Mouse (Mus musculus): ENCODE results near the gene Hnrnpa0. TPM values are rescaled to one million over a fixed set of nuclear protein-coding genes. Genes with fewer than 3 reads are reported as not detected.
A peak's percentile ranks its signal among the peaks of the same experiment; 100 is the strongest.

Gene Hnrnpa0
- polyA plus RNA-seq, 1 experiment from 2014 or later = 56.4 TPM

- Histone ChIP-seq H3K4me3 (replicated peaks) (peak overlapping the region; percentile 56), H3K4me1 (replicated peaks) (peaks cover 34% of the 10 kb centered on the region), H3K9me3 (no peaks in the 10 kb centered on the region), H3K27me3 (no peaks in the 10 kb centered on the region), H3K4me2 (peak overlapping the region; percentile 83), H3K9ac (replicated peaks) (peak overlapping the region; percentile 70), H3K36me3 (no peaks in the 10 kb centered on the region), H3K27ac (peak overlapping the region; percentile 88)
- ATAC-seq (ENCODE audit: insufficient number of reproducible peaks, insufficient read depth, low FRiP score, low TSS enrichment, low read depth) = no peak
- WGBS = 19% methylated on average over 11 of the region's 11 CpGs
Measured at GRCm38 (mm10) chr13:58112601-58113041, 15.7 kb downstream of the Hnrnpa0 start.

GRCm38 (mm10) chr13:58112191-58112590 is 16.2 kb downstream of the Hnrnpa0 start:
- WGBS = 64% methylated on average over 10 of the region's 10 CpGs
- peak overlapping the region; percentile 83 for H3K4me2 ChIP-seq
- no peaks in the 10 kb centered on the region for H3K36me3 ChIP-seq
- H3K4me3 ChIP-seq (replicated peaks) = peak overlapping the region; percentile 56
- peak overlapping the region; percentile 70 for H3K9ac ChIP-seq (replicated peaks)
- H3K27me3 ChIP-seq = no peaks in the 10 kb centered on the region
- H3K4me1 ChIP-seq (replicated peaks) = peaks cover 34% of the 10 kb centered on the region
- H3K9me3 ChIP-seq = no peaks in the 10 kb centered on the region
- ATAC-seq (ENCODE audit: insufficient number of reproducible peaks, insufficient read depth, low FRiP score, low TSS enrichment, low read depth) = no peak
- H3K27ac ChIP-seq = no peak overlapping the region

GRCm38 (mm10) chr13:58111306-58111705 is 17.1 kb downstream of the Hnrnpa0 start:
- no peak for ATAC-seq (ENCODE audit: insufficient number of reproducible peaks, insufficient read depth, low FRiP score, low TSS enrichment, low read depth)
- H3K9ac ChIP-seq (replicated peaks) = 0 out of 2 replicates have a peak overlapping the region, but pooled peaks have one; percentile 70
- peaks cover 34% of the 10 kb centered on the region for H3K4me1 ChIP-seq (replicated peaks)
- H3K9me3 ChIP-seq = no peaks in the 10 kb centered on the region
- H3K27me3 ChIP-seq = no peaks in the 10 kb centered on the region
- no peak overlapping the region for H3K27ac ChIP-seq
- 90% methylated on average over 6 of the region's 6 CpGs for WGBS
- H3K4me2 ChIP-seq = peak overlapping the region; percentile 83
- H3K36me3 ChIP-seq = no peaks in the 10 kb centered on the region
- no peak overlapping the region for H3K4me3 ChIP-seq (replicated peaks)

- WGBS = 51% methylated on average over 8 of the region's 8 CpGs
- Histone ChIP-seq H3K9me3 (no peaks in the 10 kb centered on the region), H3K27ac (no peak overlapping the region), H3K36me3 (peaks cover 25% of the 10 kb centered on the region; the same call in 1 of the 2 replicates), H3K4me3 (replicated peaks) (no peak overlapping the region), H3K9ac (replicated peaks) (no peak overlapping the region), H3K4me2 (no peak overlapping the region), H3K27me3 (no peaks in the 10 kb centered on the region), H3K4me1 (replicated peaks) (0 out of 2 replicates have a peak, but pooled peaks cover 5% of the 10 kb centered on the region)
- ATAC-seq (ENCODE audit: insufficient number of reproducible peaks, insufficient read depth, low FRiP score, low TSS enrichment, low read depth) = no peak
Measured at GRCm38 (mm10) chr13:58090643-58091042, 37.7 kb downstream of the Hnrnpa0 start.

- no peak overlapping the region for H3K4me3 ChIP-seq (replicated peaks)
- no peak overlapping the region for H3K9ac ChIP-seq (replicated peaks)
- H3K27ac ChIP-seq = no peak overlapping the region
- WGBS = 85% methylated on average over 5 of the region's 5 CpGs
- no peaks in the 10 kb centered on the region for H3K27me3 ChIP-seq
- ATAC-seq (ENCODE audit: insufficient number of reproducible peaks, insufficient read depth, low FRiP score, low TSS enrichment, low read depth) = no peak
- H3K4me2 ChIP-seq = no peak overlapping the region
- no peaks in the 10 kb centered on the region for H3K4me1 ChIP-seq (replicated peaks)
- H3K9me3 ChIP-seq = no peaks in the 10 kb centered on the region
- H3K36me3 ChIP-seq = peaks cover 23% of the 10 kb centered on the region
Measured at GRCm38 (mm10) chr13:58084396-58084795, 44.0 kb downstream of the Hnrnpa0 start.

GRCm38 (mm10) chr13:58083521-58083920 is 44.8 kb downstream of the Hnrnpa0 start:
- 80% methylated on average over 11 of the region's 11 CpGs for WGBS
- Histone ChIP-seq H3K27ac (no peak overlapping the region), H3K9ac (replicated peaks) (no peak overlapping the region), H3K27me3 (no peaks in the 10 kb centered on the region), H3K36me3 (peaks cover 23% of the 10 kb centered on the region), H3K4me3 (replicated peaks) (no peak overlapping the region), H3K4me2 (no peak overlapping the region), H3K9me3 (no peaks in the 10 kb centered on the region), H3K4me1 (replicated peaks) (no peaks in the 10 kb centered on the region)
- no peak for ATAC-seq (ENCODE audit: insufficient number of reproducible peaks, insufficient read depth, low FRiP score, low TSS enrichment, low read depth)

GRCm38 (mm10) chr13:58083048-58083447 is 45.3 kb downstream of the Hnrnpa0 start:
- no peaks in the 10 kb centered on the region for H3K27me3 ChIP-seq
- H3K27ac ChIP-seq = no peak overlapping the region
- no peak overlapping the region for H3K4me2 ChIP-seq
- H3K36me3 ChIP-seq = peaks cover 23% of the 10 kb centered on the region
- ATAC-seq (ENCODE audit: insufficient number of reproducible peaks, insufficient read depth, low FRiP score, low TSS enrichment, low read depth) = no peak
- WGBS = 61% methylated on average over 5 of the region's 5 CpGs
- H3K9me3 ChIP-seq = no peaks in the 10 kb centered on the region
- H3K4me3 ChIP-seq (replicated peaks) = no peak overlapping the region
- H3K9ac ChIP-seq (replicated peaks) = no peak overlapping the region
- H3K4me1 ChIP-seq (replicated peaks) = no peaks in the 10 kb centered on the region

GRCm38 (mm10) chr13:58078361-58078760 is 50.0 kb downstream of the Hnrnpa0 start:
- H3K9ac ChIP-seq (replicated peaks) = no peak overlapping the region
- no peaks in the 10 kb centered on the region for H3K9me3 ChIP-seq
- no peak overlapping the region for H3K27ac ChIP-seq
- no peaks in the 10 kb centered on the region for H3K27me3 ChIP-seq
- no peaks in the 10 kb centered on the region for H3K4me1 ChIP-seq (replicated peaks)
- ATAC-seq (ENCODE audit: insufficient number of reproducible peaks, insufficient read depth, low FRiP score, low TSS enrichment, low read depth) = no peak
- H3K36me3 ChIP-seq = peaks cover 6% of the 10 kb centered on the region
- no peak overlapping the region for H3K4me3 ChIP-seq (replicated peaks)
- no peak overlapping the region for H3K4me2 ChIP-seq
- 85% methylated on average over 5 of the region's 5 CpGs for WGBS

Other genes starting within 250 kb of the Hnrnpa0 start
- gene Spock1, start 220.2 kb downstream of the Hnrnpa0 start, polyA plus RNA-seq (2016; fragmentation: Nextera tagmentation; extraction: Ambion mirVana) = 1.5 and 2.2 TPM in 2 replicates
- 4.4 TPM in 2 replicates for gene Klhl3, start 15.0 kb downstream of the Hnrnpa0 start, polyA plus RNA-seq (2016; fragmentation: Nextera tagmentation; extraction: Ambion mirVana)
- gene Idnk, start 29.1 kb upstream of the Hnrnpa0 start, polyA plus RNA-seq (2016; fragmentation: Nextera tagmentation; extraction: Ambion mirVana) = 40.9 and 43.2 TPM in 2 replicates
- gene Ubqln1, start 87.1 kb upstream of the Hnrnpa0 start, polyA plus RNA-seq (2016; fragmentation: Nextera tagmentation; extraction: Ambion mirVana) = 137 and 141 TPM in 2 replicates
- 27.5 and 28.6 TPM in 2 replicates for gene Gkap1, start 147.1 kb upstream of the Hnrnpa0 start, polyA plus RNA-seq (2016; fragmentation: Nextera tagmentation; extraction: Ambion mirVana)
- 0.84 and 0.97 TPM in 2 replicates for gene Kif27, start 230.6 kb upstream of the Hnrnpa0 start, polyA plus RNA-seq (2016; fragmentation: Nextera tagmentation; extraction: Ambion mirVana)

Data from limb, embryonic 12.5 days (tissue).